ENCODE assay signal across 9 mouse cellular contexts in the genomic region with DNA sequence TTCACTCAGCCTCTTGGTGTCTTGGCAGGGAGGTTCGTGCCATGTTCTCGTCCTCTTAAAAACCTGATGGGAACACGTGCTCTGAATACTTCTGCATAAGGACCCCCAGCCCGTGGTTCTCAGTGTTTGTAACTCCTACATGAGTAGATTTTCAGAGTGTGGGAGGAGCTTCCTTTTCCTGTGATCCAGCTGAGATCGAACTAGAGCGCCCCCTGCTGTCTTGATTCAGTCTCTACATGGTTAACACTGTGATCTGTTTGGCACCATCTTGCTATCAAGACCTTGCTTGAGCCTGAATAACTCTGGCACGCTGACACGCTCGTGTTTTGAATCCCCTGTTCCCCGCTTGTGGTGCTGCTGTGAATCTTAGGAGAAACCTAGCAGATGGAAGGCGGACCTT.
A peak's percentile ranks its signal among the peaks of the same experiment; 100 is the strongest.
DNase-seq lines count a peak whose midpoint lies in the region; ATAC-seq lines count a peak whose summit lies in the region.
"Had no signal": no experiment of that assay in that cellular context is flagged by ENCODE, and none has a peak within 500 bp of the region (broad histone marks: within the 10 kb centered on the region; RNA-seq: fewer than 3 reads in every experiment).

No protein-coding gene starts in this region.

- no peak overlapping the region for H3K4me2 ChIP-seq in kidney, embryonic 14.5 days (replicated peaks; ENCODE audit: low read depth, low read length)
- H3K4me2 ChIP-seq: neural tube, embryonic 13.5 days had no signal

- 68% methylated on average over 11 of the region's 11 CpGs for WGBS in kidney, embryonic 14.5 days

- H3K9ac ChIP-seq in kidney, embryonic 14.5 days (ENCODE audit: low read depth, low read length) = no peak overlapping the region
- H3K9ac ChIP-seq: neural tube, embryonic 13.5 days had no signal

- peak; percentile 52 for DNase-seq in kidney, adult 18-20 months
- peak; percentile 67 for DNase-seq in adipocyte (ENCODE audit: low spot score)
- peak; percentile 72 to 79 for DNase-seq in cerebellum, postnatal 36 days
- DNase-seq in heart, postnatal 10 days = peak; percentile 66 to 83
- DNase-seq in left cerebral cortex, adult 8-10 months (ENCODE audit: low spot score in 2 of 2) = peak; percentile 22 to 35
- DNase-seq in naive thymus-derived CD4-positive, alpha-beta T cell, adult 2 months (ENCODE audit: low read depth) = peak; percentile 54
- DNase-seq in thymus, adult 18-20 months = peak; percentile 7 to 18

- ATAC-seq in kidney, embryonic 14.5 days (ENCODE audit: low FRiP score, low TSS enrichment) = no peak

- intact Hi-C loops in heart, postnatal 10 days (cut with DNase I) = loop anchor here (1.0 kb wide), 1 partner anchor 169 kb away; no protein-coding TSS in a partner anchor

- no peaks in the 10 kb centered on the region for H3K4me1 ChIP-seq in kidney, embryonic 14.5 days (ENCODE audit: control insufficient read depth, insufficient read depth, low read length)
- H3K4me1 ChIP-seq: neural tube, embryonic 13.5 days had no signal

- no peaks in the 10 kb centered on the region for H3K27me3 ChIP-seq in kidney, embryonic 14.5 days (ENCODE audit: control insufficient read depth, insufficient read depth, low read length)
- H3K27me3 ChIP-seq: neural tube, embryonic 13.5 days had no signal

- H3K4me3 ChIP-seq in kidney, embryonic 14.5 days (ENCODE audit: low read length) = no peak overlapping the region
- H3K4me3 ChIP-seq: neural tube, embryonic 13.5 days had no signal

- no peaks in the 10 kb centered on the region for H3K36me3 ChIP-seq in kidney, embryonic 14.5 days (ENCODE audit: control insufficient read depth, insufficient read depth, low read length)
- H3K36me3 ChIP-seq: neural tube, embryonic 13.5 days had no signal

- H3K9me3 ChIP-seq in kidney, embryonic 14.5 days (ENCODE audit: control insufficient read depth, low read length) = peaks cover 6% of the 10 kb centered on the region; the same call in 1 of the 2 replicates
- H3K9me3 ChIP-seq: neural tube, embryonic 13.5 days had no signal

- no peak overlapping the region for H3K27ac ChIP-seq in kidney, embryonic 14.5 days (ENCODE audit: low read depth, low read length)
- H3K27ac ChIP-seq: neural tube, embryonic 13.5 days had no signal

Comparison
In these comparisons a context has a peak if more than half of its experiments do, and no peak if none do; other contexts are left out.
1. DNase-seq: peak in every context shown above with its lines; median percentile 76 in cerebellum, postnatal 36 days; 74 in heart, postnatal 10 days; 67 in adipocyte; 54 in naive thymus-derived CD4-positive, alpha-beta T cell, adult 2 months; 52 in kidney, adult 18-20 months; 28 in left cerebral cortex, adult 8-10 months; 12 in thymus, adult 18-20 months.